Mouse (Mus musculus) midbrain, postnatal 0 days (tissue): ENCODE results near the gene Pepd. TPM values are rescaled to one million over a fixed set of nuclear protein-coding genes. Genes with fewer than 3 reads are reported as not detected.

ENCODE experiments used
- ATAC-seq: fragments of 200-750 bp; cut with Nextera tagmentation; 2 replicates; pipeline ENCODE4 v1.8.0; 2017; ENCODE audit warnings: moderate number of reproducible peaks, mild to moderate bottlenecking, moderate TSS enrichment, moderate library complexity; ENCODE audit not compliant: low FRiP score
- DNase-seq: peaks from one replicate; pipeline ENCODE4 v3.0.0-alpha.2; 2015; ENCODE audit warnings: low spot score
- H3K27ac ChIP-seq: fragments of 300-500 bp; sonication (generic); 2 replicates; pipeline ENCODE4 v1.5.1; 2014; ENCODE audit warnings: low read depth, mild to moderate bottlenecking, low read length, mixed read lengths
- H3K27me3 ChIP-seq: fragments of 300-500 bp; sonication (generic); 2 replicates; pipeline ENCODE4 v1.6.1; 2014; ENCODE audit warnings: low read length, control low read depth, mixed read lengths; ENCODE audit not compliant: insufficient read depth
- H3K36me3 ChIP-seq: fragments of 300-500 bp; sonication (generic); 2 replicates; pipeline ENCODE4 v1.6.1; 2014; ENCODE audit warnings: low read length, control low read depth, mixed read lengths; ENCODE audit not compliant: insufficient read depth
- H3K4me1 ChIP-seq: fragments of 300-500 bp; sonication (generic); 2 replicates; pipeline ENCODE4 v1.6.1; 2014; ENCODE audit warnings: mild to moderate bottlenecking, control low read depth, antibody characterized with exemption, low read length, mixed read lengths; ENCODE audit not compliant: insufficient read depth
- H3K4me2 ChIP-seq: fragments of 300-500 bp; sonication (generic); 2 replicates; pipeline ENCODE4 v1.6.1; 2014; ENCODE audit warnings: low read depth, mild to moderate bottlenecking, low read length, mixed read lengths; ENCODE audit not compliant: poor library complexity, severe bottlenecking
- H3K4me3 ChIP-seq: fragments of 300-500 bp; sonication (generic); 2 replicates; pipeline ENCODE4 v1.5.1; 2014; ENCODE audit warnings: low read depth, mild to moderate bottlenecking, low read length, moderate library complexity
- H3K9ac ChIP-seq: fragments of 300-500 bp; sonication (generic); replicated peaks from 2 replicates; pipeline ENCODE4 v1.6.1; 2014; ENCODE audit warnings: mild to moderate bottlenecking, low read length, moderate library complexity, mixed read lengths; ENCODE audit not compliant: poor library complexity, severe bottlenecking
- H3K9me3 ChIP-seq: fragments of 300-500 bp; sonication (generic); 2 replicates; pipeline ENCODE4 v1.6.1; 2016; ENCODE audit warnings: low read length, control low read depth
- CTCF ChIP-seq: IDR thresholded peaks from 2 replicates; pipeline ENCODE4 v1.5.1; 2016; ENCODE audit warnings: antibody characterized with exemption, mild to moderate bottlenecking
- WGBS: fragments of 180-500 bp; shearing (Covaris S2); extraction: QIAGEN DNeasy Blood & Tissue Kit; methylation state at CpG from one replicate; pipeline ENCODE4 v1.1.7; 2014; 5-methylcytosine and 5-hydroxymethylcytosine counted together
- polyA plus RNA-seq: library from polyadenylated mRNA; unstranded; fragments of >200 nt; fragmentation: Nextera tagmentation; extraction: Ambion mirVana; gene quantifications from 2 replicates; pipeline ENCODE4 v1.2.1, GENCODE M21; 2015
- total RNA-seq: library from RNA; depleted of rRNA; stranded (reverse); fragments of >200 nt; gene quantifications from 2 replicates; pipeline ENCODE4 v1.2.3, GENCODE M21; 2014

The Pepd gene
- total and polyA plus RNA-seq, 2 experiments from 2014 or later: 60.8 to 69.8 TPM

DNA sequence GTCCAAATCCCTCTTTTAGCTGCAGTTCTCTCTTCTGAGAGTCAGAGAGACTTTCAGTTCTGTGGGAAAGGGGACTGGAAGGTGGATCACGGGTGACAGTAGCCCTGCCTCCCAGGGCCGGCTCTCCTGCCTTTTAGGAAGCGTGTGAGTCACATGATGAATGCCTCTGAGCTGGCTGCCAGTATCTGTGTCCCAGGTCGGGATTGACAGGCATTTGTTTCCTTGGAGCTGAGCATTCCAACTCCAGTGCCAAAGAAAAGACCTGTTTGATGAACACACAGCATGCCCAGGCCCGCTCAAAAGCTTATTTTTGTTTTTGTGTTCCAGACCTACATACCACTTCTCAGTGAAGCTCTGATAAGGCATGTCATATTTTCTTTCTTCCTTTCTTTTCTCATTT is 164.5 kb downstream of the Pepd start:
- ATAC-seq (no peak), DNase-seq (peak; percentile 15)
- no peaks in the 10 kb centered on the region for H3K9me3 ChIP-seq
- no peak overlapping the region for H3K27ac ChIP-seq
- no peaks in the 10 kb centered on the region for H3K4me1 ChIP-seq
- 33% methylated on average over 5 of the region's 5 CpGs for WGBS
- no peak overlapping the region for H3K4me2 ChIP-seq
- H3K36me3 ChIP-seq: no peaks in the 10 kb centered on the region
- no peaks in the 10 kb centered on the region for H3K27me3 ChIP-seq
- H3K9ac ChIP-seq: no peak overlapping the region
- TF ChIP-seq CTCF: no peak
- H3K4me3 ChIP-seq: no peak overlapping the region

DNA sequence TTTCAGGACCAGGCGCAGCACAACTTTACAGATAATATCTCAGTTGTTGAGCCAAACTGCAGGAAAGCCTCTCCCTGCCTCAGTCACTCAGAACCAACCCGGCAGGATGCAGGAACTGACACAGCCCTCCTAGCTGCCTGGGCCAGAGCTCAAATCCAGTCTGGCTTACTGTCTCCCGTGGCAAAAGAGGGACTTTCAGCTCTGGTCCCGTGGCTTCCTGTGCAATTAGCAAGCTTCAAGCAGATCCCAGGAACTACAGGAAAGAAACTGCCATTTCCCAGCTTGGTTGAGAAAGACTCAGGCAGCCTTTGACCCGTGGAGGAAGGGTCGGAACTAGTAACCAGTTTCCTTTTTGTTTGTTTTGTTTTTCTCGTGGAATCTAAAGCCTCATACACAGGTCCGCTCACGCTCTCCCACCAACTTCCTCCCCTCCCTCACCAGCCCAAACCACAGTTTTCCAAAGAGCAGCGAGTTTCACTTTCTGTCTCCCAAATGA is 168.7 kb downstream of the Pepd start:
- H3K27ac ChIP-seq: no peak overlapping the region
- H3K27me3 ChIP-seq: no peaks in the 10 kb centered on the region
- no peak overlapping the region for H3K9ac ChIP-seq
- DNase-seq (no peak), ATAC-seq (no peak)
- no peaks in the 10 kb centered on the region for H3K4me1 ChIP-seq
- WGBS: 50% methylated on average over 10 of the region's 10 CpGs
- H3K4me3 ChIP-seq: no peak overlapping the region
- H3K4me2 ChIP-seq: no peak overlapping the region
- H3K36me3 ChIP-seq: no peaks in the 10 kb centered on the region
- no peak for TF ChIP-seq CTCF
- no peaks in the 10 kb centered on the region for H3K9me3 ChIP-seq

DNA sequence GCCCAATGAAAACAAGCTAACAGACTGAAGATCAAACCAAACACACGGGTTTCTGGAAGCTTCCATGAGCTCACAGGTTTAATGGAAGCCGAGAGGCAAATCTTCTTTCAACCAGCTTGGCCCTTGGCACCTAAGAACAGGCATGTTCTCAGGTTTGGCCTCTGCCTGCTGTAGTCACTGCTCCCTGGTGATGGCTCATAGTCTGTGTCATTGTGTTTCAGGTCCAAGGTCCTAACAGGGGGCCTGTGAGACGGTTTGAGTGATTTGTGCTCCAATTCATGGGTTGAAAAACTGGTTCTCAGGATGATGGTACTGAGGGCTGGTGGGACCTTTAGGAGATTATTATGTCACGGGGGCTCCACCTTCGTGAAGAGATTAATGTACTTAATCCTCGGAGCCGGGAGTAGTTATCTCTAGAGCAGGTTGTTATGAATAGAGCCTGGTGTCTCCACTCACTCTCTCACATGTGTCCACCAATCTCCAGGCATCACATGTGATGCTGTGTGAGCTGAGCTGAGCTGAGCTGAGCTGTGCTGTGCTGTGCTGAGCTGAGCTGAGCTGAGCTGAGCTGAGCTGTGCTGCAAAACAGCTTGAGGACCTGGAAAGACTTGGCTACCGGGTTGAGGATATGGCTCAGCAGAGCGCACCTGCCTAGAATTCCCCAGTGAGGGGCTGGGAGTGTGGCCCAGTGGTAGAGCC is 169.4 kb downstream of the Pepd start:
- DNase-seq (no peak), ATAC-seq (no peak)
- TF ChIP-seq CTCF: no peak
- Histone ChIP-seq H3K27ac (no peak overlapping the region), H3K9me3 (no peaks in the 10 kb centered on the region), H3K27me3 (no peaks in the 10 kb centered on the region), H3K4me3 (no peak overlapping the region), H3K4me2 (no peak overlapping the region), H3K9ac (no peak overlapping the region), H3K4me1 (0 out of 2 replicates have a peak, but pooled peaks cover 3% of the 10 kb centered on the region), H3K36me3 (no peaks in the 10 kb centered on the region)
- 63% methylated on average over 9 of the region's 9 CpGs for WGBS

DNA sequence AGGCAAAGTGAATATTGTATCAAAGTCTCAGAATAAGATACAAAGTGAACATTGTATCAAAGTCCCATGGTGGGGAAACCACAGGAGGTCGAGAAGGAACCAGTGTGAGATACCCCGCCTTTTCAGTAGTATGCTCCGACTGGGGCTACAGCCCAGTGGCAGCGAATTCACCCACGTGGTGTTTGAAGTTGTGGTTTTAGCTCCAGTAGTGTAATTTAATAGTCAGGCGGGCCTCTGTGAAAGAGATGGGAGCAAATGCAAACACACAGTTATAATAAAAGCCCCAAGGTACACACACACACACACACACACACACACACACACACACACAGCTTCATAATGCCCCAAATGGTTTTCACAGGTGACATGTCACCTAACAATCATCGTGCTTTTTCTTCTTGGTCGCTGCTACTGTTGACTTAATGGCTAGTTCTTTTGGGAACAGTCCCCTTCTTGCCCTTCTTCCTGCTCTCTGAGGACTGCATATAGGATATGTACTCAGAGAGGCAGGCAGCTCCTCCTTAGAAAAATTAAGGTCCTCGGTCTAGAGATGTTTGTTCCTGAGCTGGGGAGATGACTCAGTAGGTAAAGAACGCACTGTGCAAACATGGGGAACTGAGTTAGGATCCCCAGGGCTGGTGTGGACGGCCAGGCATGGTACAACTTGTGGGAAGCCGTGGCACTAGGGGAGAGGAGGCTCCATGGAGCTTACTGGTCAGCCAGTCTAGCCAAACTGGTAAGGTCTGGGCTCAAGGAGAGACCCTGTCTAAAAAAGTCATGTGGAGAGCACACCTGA is 172.6 kb downstream of the Pepd start:
- Histone ChIP-seq H3K9ac (no peak overlapping the region), H3K4me2 (no peak overlapping the region), H3K27me3 (no peaks in the 10 kb centered on the region), H3K27ac (no peak overlapping the region), H3K9me3 (no peaks in the 10 kb centered on the region), H3K36me3 (no peaks in the 10 kb centered on the region), H3K4me3 (no peak overlapping the region), H3K4me1 (0 out of 2 replicates have a peak, but pooled peaks cover 3% of the 10 kb centered on the region)
- no peak for TF ChIP-seq CTCF
- no peak for ATAC-seq
- 84% methylated on average over 12 of the region's 12 CpGs for WGBS
- DNase-seq: no peak

DNA sequence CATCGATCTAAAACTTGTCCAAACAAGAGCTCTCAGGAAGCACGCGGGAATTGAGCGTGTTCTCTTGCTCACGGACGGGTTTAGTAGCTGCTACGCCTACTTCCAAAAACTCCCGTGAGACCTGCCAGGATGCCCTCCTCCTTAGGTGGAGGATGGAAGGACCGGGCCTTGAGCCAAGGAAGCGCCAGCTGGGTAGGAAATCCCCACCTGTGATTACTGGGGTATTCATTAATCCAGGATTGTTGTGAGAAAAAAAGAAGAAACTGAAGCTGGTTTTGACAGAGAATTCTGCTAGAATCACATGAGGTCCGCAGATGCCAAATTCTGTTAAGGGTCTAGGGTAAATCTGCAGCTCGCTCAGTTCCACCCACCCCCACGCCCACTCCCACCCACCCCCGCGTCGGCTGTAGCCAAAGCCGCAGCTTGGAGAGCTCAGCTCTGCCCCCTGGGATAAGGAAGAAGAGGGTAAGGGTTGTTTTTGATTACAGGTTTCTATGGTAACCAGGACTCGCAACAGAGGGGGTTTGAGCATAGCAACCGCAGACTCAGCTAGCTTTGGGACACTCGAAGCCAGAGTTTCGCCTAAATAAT is 174.2 kb downstream of the Pepd start:
- Histone ChIP-seq H3K4me2 (peak overlapping the region; percentile 57), H3K4me3 (peak overlapping the region; percentile 25), H3K4me1 (0 out of 2 replicates have a peak, but pooled peaks cover 3% of the 10 kb centered on the region), H3K36me3 (no peaks in the 10 kb centered on the region), H3K27ac (no peak overlapping the region), H3K27me3 (no peaks in the 10 kb centered on the region), H3K9ac (peak overlapping the region; percentile 39), H3K9me3 (no peaks in the 10 kb centered on the region)
- ATAC-seq (peak; percentile 65), DNase-seq (peak; percentile 72)
- TF ChIP-seq CTCF: peak; percentile 45
- under 1% methylated on average over 21 of the region's 21 CpGs for WGBS
